Mouse (Mus musculus) cerebellum, postnatal 25 days (tissue): ENCODE data around the gene Olfr589.
A peak's percentile ranks its signal among the peaks of the same experiment; 100 is the strongest.
"Not testable (repeated sequence)": the region's sequence is repeated elsewhere in the genome, so short reads cannot be mapped to it uniquely, and the experiment has no call there.

Experiments
- DNase-seq, 2 experiments: peaks; one replicate each; pipeline ENCODE4 v3.0.0; 2021; ENCODE audit warnings: mixed read lengths in 2 of 2

Gene Olfr589

GRCm38 (mm10) chr7:103156256-103156655 lies at the start of gene Olfr589:
Olfr589 (minus strand) TSS chr7:103156356.
- DNase-seq = no peak

GRCm38 (mm10) chr7:103184503-103184902 lies 28.3 kb upstream of the Olfr589 start, which contains the start of gene Olfr592:
Olfr592 (plus strand) TSS chr7:103184803.
- DNase-seq = not testable (repeated sequence)

- no peak for DNase-seq
Measured at GRCm38 (mm10) chr7:103178240-103178639, 22.1 kb upstream of the Olfr589 start, which contains the start of gene Olfr591. Olfr591 (minus strand) TSS chr7:103178340.

- peak; percentile 14 to 52 for DNase-seq
Measured at GRCm38 (mm10) chr7:103169697-103170096, 13.5 kb upstream of the Olfr589 start.

GRCm38 (mm10) chr7:103140579-103140978 lies 15.6 kb downstream of the Olfr589 start, which contains the start of gene Olfr588-ps1:
Olfr588-ps1 (plus strand) TSS chr7:103140879.
- DNase-seq = no peak

GRCm38 (mm10) chr7:103125538-103125937 lies 30.6 kb downstream of the Olfr589 start, which contains the start of gene Olfr586:
Olfr586 (minus strand) TSS chr7:103125638.
- no peak for DNase-seq

- peak in 1 of 2 experiments; percentile 2 for DNase-seq
Measured at GRCm38 (mm10) chr7:103119406-103119805, 36.8 kb downstream of the Olfr589 start.
